Mouse (Mus musculus): ENCODE data around the gene Tpx2.

DNA sequence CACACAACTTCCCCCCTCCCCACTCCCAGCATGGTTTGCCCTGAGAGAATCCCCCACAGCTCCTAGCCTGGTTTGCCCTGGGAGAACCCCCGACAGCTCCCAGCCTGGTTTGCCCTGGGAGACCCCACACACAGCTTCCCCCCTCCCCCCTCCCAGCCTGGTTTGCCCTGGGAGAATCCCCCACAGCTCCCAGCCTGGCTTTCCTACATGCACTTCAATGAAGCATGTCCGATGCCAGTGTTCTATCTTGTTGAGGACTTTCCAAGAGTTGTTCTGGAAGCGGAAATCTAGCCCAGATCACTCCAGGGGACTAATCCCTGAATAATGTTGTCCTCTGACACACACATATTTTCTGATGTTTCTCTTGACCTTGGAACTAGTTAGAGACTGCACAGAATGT is 54.9 kb downstream of the Tpx2 start:
- TF ChIP-seq POLR2A (IDR thresholded peaks at IDR 0.05; ENCODE audit: control insufficient read depth, extremely low read depth, insufficient read depth, low read length, poor library complexity) (no peak), CTCF (IDR thresholded peaks at IDR 0.05; ENCODE audit: borderline replicate concordance, control insufficient read depth, extremely low read depth, insufficient read depth, low read length, poor library complexity) (no peak)

Measured in thymus, adult 2 months (tissue).